Mouse (Mus musculus): ENCODE measurements around the gene Pgm1. TPM values are rescaled to one million over a fixed set of nuclear protein-coding genes. Genes with fewer than 3 reads are reported as not detected.

The Pgm1 gene
- total and polyA plus RNA-seq, 2 experiments from 2014 or later = 106 to 112 TPM

- no peaks in the 10 kb centered on the region; the same call in 1 of the 2 replicates for H3K4me1 ChIP-seq (ENCODE audit: insufficient read depth, low read length)
- no peak overlapping the region for H3K27ac ChIP-seq (ENCODE audit: low read depth, low read length)
- TF ChIP-seq CTCF (IDR thresholded peaks at IDR 0.05) = peak; percentile 94
- no peaks in the 10 kb centered on the region for H3K9me3 ChIP-seq (ENCODE audit: low read length)
- H3K36me3 ChIP-seq (ENCODE audit: insufficient read depth, low read length) = no peaks in the 10 kb centered on the region
- peak; percentile 91 for DNase-seq (ENCODE audit: low spot score)
- 11% methylated on average over 3 of the region's 3 CpGs for WGBS
- no peak overlapping the region for H3K4me2 ChIP-seq (ENCODE audit: low read depth, low read length, poor library complexity, severe bottlenecking)
- no peak overlapping the region for H3K9ac ChIP-seq (replicated peaks; ENCODE audit: low read length, poor library complexity, severe bottlenecking)
- H3K4me3 ChIP-seq (ENCODE audit: low read depth, low read length) = no peak overlapping the region
- ATAC-seq (ENCODE audit: low FRiP score) = no peak
- H3K27me3 ChIP-seq (ENCODE audit: insufficient read depth, low read length) = no peaks in the 10 kb centered on the region
Measured at GRCm38 (mm10) chr4:100028641-100029040, 99.4 kb downstream of the Pgm1 start.

DNA sequence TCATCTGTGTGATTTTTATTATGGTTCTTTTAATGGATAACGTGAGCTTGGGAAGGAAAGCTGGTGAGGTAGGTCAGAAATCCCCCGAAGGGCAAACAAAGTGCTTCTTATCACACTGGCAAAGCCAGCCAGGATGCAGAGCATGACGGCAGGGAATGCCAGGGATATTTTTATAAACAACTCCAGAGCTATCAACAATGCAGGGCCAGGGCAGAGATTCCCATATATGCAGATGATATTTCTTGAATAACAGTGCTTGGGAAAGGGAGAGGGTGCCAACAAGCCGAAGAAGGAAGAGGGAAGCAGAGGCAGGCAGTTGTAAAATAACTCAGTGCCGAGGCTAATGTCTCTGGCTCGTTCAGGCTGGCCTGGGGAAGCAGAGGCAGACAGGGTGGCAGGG, 102.1 kb downstream of the Pgm1 start:
- TF ChIP-seq CTCF (IDR thresholded peaks at IDR 0.05) = no peak
- Histone ChIP-seq H3K4me2 (ENCODE audit: low read depth, low read length, poor library complexity, severe bottlenecking) (no peak overlapping the region), H3K9me3 (ENCODE audit: low read length) (no peaks in the 10 kb centered on the region), H3K27me3 (ENCODE audit: insufficient read depth, low read length) (no peaks in the 10 kb centered on the region), H3K27ac (ENCODE audit: low read depth, low read length) (no peak overlapping the region), H3K4me1 (ENCODE audit: insufficient read depth, low read length) (no peaks in the 10 kb centered on the region; the same call in 1 of the 2 replicates), H3K36me3 (ENCODE audit: insufficient read depth, low read length) (no peaks in the 10 kb centered on the region), H3K9ac (replicated peaks; ENCODE audit: low read length, poor library complexity, severe bottlenecking) (no peak overlapping the region), H3K4me3 (ENCODE audit: low read depth, low read length) (no peak overlapping the region)
- WGBS = 72% methylated on average over 6 of the region's 6 CpGs
- ATAC-seq (ENCODE audit: low FRiP score) = no peak
- DNase-seq (ENCODE audit: low spot score) = no peak

DNA sequence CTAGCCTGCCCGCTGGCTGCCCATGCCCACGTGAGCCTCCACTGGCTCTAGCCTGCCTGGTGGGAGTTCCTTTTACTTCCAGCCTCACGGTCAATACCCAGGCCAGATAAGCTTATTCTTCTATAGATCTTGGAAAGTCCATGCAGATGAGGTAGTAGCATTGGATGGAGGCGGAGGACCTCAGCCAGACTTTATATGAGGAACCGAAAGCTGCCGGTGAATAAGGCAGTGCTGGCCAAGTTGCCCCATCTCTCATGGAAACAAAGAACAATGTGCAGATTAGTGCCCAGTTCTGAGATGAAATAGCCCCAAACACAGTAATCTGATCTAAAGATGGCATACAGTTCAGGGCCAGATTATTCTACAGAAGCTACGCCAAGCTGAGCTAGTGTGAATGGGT, 103.4 kb downstream of the Pgm1 start:
- Histone ChIP-seq H3K27me3 (ENCODE audit: insufficient read depth, low read length) (no peaks in the 10 kb centered on the region), H3K4me3 (ENCODE audit: low read depth, low read length) (no peak overlapping the region), H3K36me3 (ENCODE audit: insufficient read depth, low read length) (no peaks in the 10 kb centered on the region), H3K4me2 (ENCODE audit: low read depth, low read length, poor library complexity, severe bottlenecking) (no peak overlapping the region), H3K9me3 (ENCODE audit: low read length) (no peaks in the 10 kb centered on the region), H3K4me1 (ENCODE audit: insufficient read depth, low read length) (no peaks in the 10 kb centered on the region; the same call in 1 of the 2 replicates), H3K27ac (ENCODE audit: low read depth, low read length) (no peak overlapping the region), H3K9ac (replicated peaks; ENCODE audit: low read length, poor library complexity, severe bottlenecking) (no peak overlapping the region)
- WGBS = 75% methylated on average over 7 of the region's 7 CpGs
- no peak for ATAC-seq (ENCODE audit: low FRiP score)
- TF ChIP-seq CTCF (IDR thresholded peaks at IDR 0.05) = no peak
- DNase-seq (ENCODE audit: low spot score) = no peak

DNA sequence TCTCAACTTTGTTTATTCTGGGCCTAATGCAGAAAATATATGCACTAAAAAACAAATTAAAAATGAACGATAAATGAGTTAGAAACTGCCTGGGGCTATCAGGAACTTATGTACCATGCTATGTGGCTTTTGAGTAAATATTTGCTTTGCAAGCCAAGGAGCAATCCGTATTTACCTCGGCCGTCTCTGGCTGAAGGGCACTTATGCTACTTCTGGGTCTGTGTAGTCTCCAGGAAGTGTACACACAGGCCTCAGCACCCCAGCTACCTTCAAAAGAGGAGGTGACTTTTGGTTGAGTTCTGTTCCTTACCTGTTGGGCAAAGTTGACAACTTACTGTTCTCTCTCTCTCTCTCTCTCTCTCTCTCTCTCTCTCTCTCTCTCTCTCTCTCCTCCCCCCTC, 104.7 kb downstream of the Pgm1 start:
- H3K9ac ChIP-seq (replicated peaks; ENCODE audit: low read length, poor library complexity, severe bottlenecking) = no peak overlapping the region
- H3K4me1 ChIP-seq (ENCODE audit: insufficient read depth, low read length) = no peaks in the 10 kb centered on the region; the same call in 1 of the 2 replicates
- no peak for ATAC-seq (ENCODE audit: low FRiP score)
- H3K27ac ChIP-seq (ENCODE audit: low read depth, low read length) = no peak overlapping the region
- TF ChIP-seq CTCF (IDR thresholded peaks at IDR 0.05) = no peak
- DNase-seq (ENCODE audit: low spot score) = no peak
- no peak overlapping the region for H3K4me3 ChIP-seq (ENCODE audit: low read depth, low read length)
- H3K4me2 ChIP-seq (ENCODE audit: low read depth, low read length, poor library complexity, severe bottlenecking) = no peak overlapping the region
- no peaks in the 10 kb centered on the region for H3K27me3 ChIP-seq (ENCODE audit: insufficient read depth, low read length)
- WGBS = 86% methylated on average over 4 of the region's 4 CpGs
- no peaks in the 10 kb centered on the region for H3K9me3 ChIP-seq (ENCODE audit: low read length)
- no peaks in the 10 kb centered on the region for H3K36me3 ChIP-seq (ENCODE audit: insufficient read depth, low read length)

- TF ChIP-seq CTCF (IDR thresholded peaks at IDR 0.05) = no peak
- 85% methylated on average over 6 of the region's 6 CpGs for WGBS
- Histone ChIP-seq H3K36me3 (ENCODE audit: insufficient read depth, low read length) (no peaks in the 10 kb centered on the region), H3K4me1 (ENCODE audit: insufficient read depth, low read length) (no peaks in the 10 kb centered on the region; the same call in 1 of the 2 replicates), H3K27me3 (ENCODE audit: insufficient read depth, low read length) (no peaks in the 10 kb centered on the region), H3K4me2 (ENCODE audit: low read depth, low read length, poor library complexity, severe bottlenecking) (no peak overlapping the region), H3K27ac (ENCODE audit: low read depth, low read length) (no peak overlapping the region), H3K4me3 (ENCODE audit: low read depth, low read length) (no peak overlapping the region), H3K9ac (replicated peaks; ENCODE audit: low read length, poor library complexity, severe bottlenecking) (no peak overlapping the region), H3K9me3 (ENCODE audit: low read length) (no peaks in the 10 kb centered on the region)
- ATAC-seq (ENCODE audit: low FRiP score) (no peak), DNase-seq (ENCODE audit: low spot score) (no peak)
Measured at GRCm38 (mm10) chr4:100034971-100035370, 105.8 kb downstream of the Pgm1 start.

GRCm38 (mm10) chr4:100035919-100036554, 106.8 kb downstream of the Pgm1 start:
- 56% methylated on average over 16 of the region's 16 CpGs for WGBS
- ATAC-seq (ENCODE audit: low FRiP score) (no peak), DNase-seq (ENCODE audit: low spot score) (no peak)
- H3K27ac ChIP-seq (ENCODE audit: low read depth, low read length) = no peak overlapping the region
- no peak overlapping the region for H3K4me3 ChIP-seq (ENCODE audit: low read depth, low read length)
- no peaks in the 10 kb centered on the region for H3K9me3 ChIP-seq (ENCODE audit: low read length)
- H3K4me1 ChIP-seq (ENCODE audit: insufficient read depth, low read length) = no peaks in the 10 kb centered on the region; the same call in 1 of the 2 replicates
- H3K36me3 ChIP-seq (ENCODE audit: insufficient read depth, low read length) = no peaks in the 10 kb centered on the region
- TF ChIP-seq CTCF (IDR thresholded peaks at IDR 0.05) = no peak
- no peak overlapping the region for H3K4me2 ChIP-seq (ENCODE audit: low read depth, low read length, poor library complexity, severe bottlenecking)
- no peaks in the 10 kb centered on the region for H3K27me3 ChIP-seq (ENCODE audit: insufficient read depth, low read length)
- H3K9ac ChIP-seq (replicated peaks; ENCODE audit: low read length, poor library complexity, severe bottlenecking) = no peak overlapping the region

Other genes with a start within 250 kb of the Pgm1 start
- gene Alg6, start 213.8 kb upstream of the Pgm1 start, total RNA-seq (2014; rRNA removed) = 18.2 and 29.5 TPM in 2 replicates
- 13.9 and 14.2 TPM in 2 replicates for gene Alg6, start 213.8 kb upstream of the Pgm1 start, polyA plus RNA-seq (2015; fragmentation: Nextera tagmentation; extraction: Ambion mirVana)
- gene Efcab7, start 100.2 kb upstream of the Pgm1 start, total RNA-seq (2014; rRNA removed) = 8.6 and 19.4 TPM in 2 replicates
- 8.3 and 10.0 TPM in 2 replicates for gene Efcab7, start 100.2 kb upstream of the Pgm1 start, polyA plus RNA-seq (2015; fragmentation: Nextera tagmentation; extraction: Ambion mirVana)
- gene Itgb3bp, start 399 bp downstream of the Pgm1 start, total RNA-seq (2014; rRNA removed) = 2.9 and 6.4 TPM in 2 replicates
- gene Itgb3bp, start 399 bp downstream of the Pgm1 start, polyA plus RNA-seq (2015; fragmentation: Nextera tagmentation; extraction: Ambion mirVana) = 6.6 and 8.8 TPM in 2 replicates
- gene Ror1, start 166.4 kb downstream of the Pgm1 start, total RNA-seq (2014; rRNA removed) = 2.8 and 3.0 TPM in 2 replicates
- 0.73 and 0.76 TPM in 2 replicates for gene Ror1, start 166.4 kb downstream of the Pgm1 start, polyA plus RNA-seq (2015; fragmentation: Nextera tagmentation; extraction: Ambion mirVana)

Data from midbrain, postnatal 0 days (tissue).